Mouse (Mus musculus) embryonic facial prominence, embryonic 11.5 days (tissue): Measurements from ENCODE around the gene Inpp4b. TPM values are rescaled to one million over a fixed set of nuclear protein-coding genes. Genes with fewer than 3 reads are reported as not detected.
A peak's percentile ranks its signal among the peaks of the same experiment; 100 is the strongest.

ENCODE experiments used
- ATAC-seq: fragments of 200-750 bp; cut with Nextera tagmentation; replicated peaks from 2 replicates; pipeline ENCODE4 v1.8.0; 2017; ENCODE audit warnings: low read depth; ENCODE audit not compliant: insufficient number of reproducible peaks, low FRiP score, low TSS enrichment
- DNase-seq: peaks from one replicate; pipeline ENCODE4 v3.0.0-alpha.2; 2015; ENCODE audit warnings: low spot score
- H3K27ac ChIP-seq: fragments of 300-500 bp; sonication (generic); replicated peaks from 2 replicates; pipeline ENCODE4 v1.5.1; 2014; ENCODE audit warnings: mild to moderate bottlenecking, low read depth, low read length, control low read depth
- H3K27me3 ChIP-seq: fragments of 300-500 bp; sonication (generic); 2 replicates; pipeline ENCODE4 v1.6.1; 2014; ENCODE audit warnings: mild to moderate bottlenecking, low read length, moderate library complexity, mixed read lengths; ENCODE audit not compliant: control insufficient read depth, insufficient read depth
- H3K36me3 ChIP-seq: fragments of 300-500 bp; sonication (generic); replicated peaks from 2 replicates; pipeline ENCODE4 v1.6.1; 2014; ENCODE audit warnings: low read depth, mild to moderate bottlenecking, low read length, moderate library complexity, mixed read lengths; ENCODE audit not compliant: control insufficient read depth, insufficient read depth
- H3K4me1 ChIP-seq: fragments of 300-500 bp; sonication (generic); 2 replicates; pipeline ENCODE4 v1.6.1; 2014; ENCODE audit warnings: low read length, mixed read lengths; ENCODE audit not compliant: control insufficient read depth, insufficient read depth
- H3K4me2 ChIP-seq: fragments of 300-500 bp; sonication (generic); 2 replicates; pipeline ENCODE4 v1.6.1; 2014; ENCODE audit warnings: low read depth, mild to moderate bottlenecking, control low read depth, low read length, moderate library complexity
- H3K4me3 ChIP-seq: fragments of 300-500 bp; sonication (generic); 2 replicates; pipeline ENCODE4 v1.5.1; 2014; ENCODE audit warnings: low read depth, low read length, control low read depth
- H3K9ac ChIP-seq: fragments of 300-500 bp; sonication (generic); replicated peaks from 2 replicates; pipeline ENCODE4 v1.6.1; 2014; ENCODE audit warnings: mild to moderate bottlenecking, control low read depth, low read length
- H3K9me3 ChIP-seq: fragments of 300-500 bp; sonication (generic); replicated peaks from 2 replicates; pipeline ENCODE4 v1.6.1; 2016; ENCODE audit warnings: mild to moderate bottlenecking, low read length, inconsistent platforms, mixed read lengths; ENCODE audit not compliant: control insufficient read depth
- WGBS: fragments of 180-500 bp; shearing (Covaris S2); extraction: QIAGEN DNeasy Blood & Tissue Kit; methylation state at CpG from one replicate; pipeline ENCODE4 v1.1.7; 2014; 5-methylcytosine and 5-hydroxymethylcytosine counted together
- polyA plus RNA-seq: library from polyadenylated mRNA; unstranded; fragments of >200 nt; fragmentation: Nextera tagmentation; extraction: Ambion mirVana; gene quantifications from 2 replicates; pipeline ENCODE4 v1.2.1, GENCODE M21; 2014

The Inpp4b gene
- polyA plus RNA-seq, 1 experiment from 2014 or later = 7.8 TPM

- no peak overlapping the region for H3K4me2 ChIP-seq
- WGBS = 91% methylated on average over 2 of the region's 2 CpGs
Measured at GRCm38 (mm10) chr8:81870466-81870865, 528.1 kb downstream of the Inpp4b start.

GRCm38 (mm10) chr8:81880071-81880470 is 537.7 kb downstream of the Inpp4b start:
- Histone ChIP-seq H3K27ac (no peak overlapping the region), H3K27me3 (no peaks in the 10 kb centered on the region), H3K4me3 (no peak overlapping the region), H3K9me3 (no peaks in the 10 kb centered on the region), H3K4me1 (no peaks in the 10 kb centered on the region), H3K9ac (no peak overlapping the region), H3K4me2 (no peak overlapping the region), H3K36me3 (no peaks in the 10 kb centered on the region)
- ATAC-seq (no peak), DNase-seq (no peak)
- 68% methylated on average over 3 of the region's 3 CpGs for WGBS

More at GRCm38 (mm10) chr8:81870466-81870865, 528.1 kb downstream of the Inpp4b start:
- Histone ChIP-seq H3K4me3 (no peak overlapping the region), H3K27me3 (no peaks in the 10 kb centered on the region), H3K9me3 (no peaks in the 10 kb centered on the region), H3K9ac (no peak overlapping the region), H3K27ac (no peak overlapping the region), H3K36me3 (no peaks in the 10 kb centered on the region), H3K4me1 (no peaks in the 10 kb centered on the region)
- DNase-seq (no peak), ATAC-seq (no peak)

GRCm38 (mm10) chr8:81884195-81884594 is 541.8 kb downstream of the Inpp4b start:
- no peak overlapping the region for H3K9ac ChIP-seq
- 87% methylated on average over 5 of the region's 5 CpGs for WGBS
- DNase-seq (no peak), ATAC-seq (no peak)
- H3K9me3 ChIP-seq = no peaks in the 10 kb centered on the region
- no peaks in the 10 kb centered on the region for H3K36me3 ChIP-seq
- H3K4me3 ChIP-seq = no peak overlapping the region
- H3K27ac ChIP-seq = no peak overlapping the region
- no peak overlapping the region for H3K4me2 ChIP-seq
- H3K4me1 ChIP-seq = no peaks in the 10 kb centered on the region
- no peaks in the 10 kb centered on the region for H3K27me3 ChIP-seq

- ATAC-seq = no peak
- Histone ChIP-seq H3K9ac (no peak overlapping the region), H3K4me2 (no peak overlapping the region), H3K9me3 (no peaks in the 10 kb centered on the region), H3K27ac (no peak overlapping the region), H3K4me1 (no peaks in the 10 kb centered on the region), H3K36me3 (no peaks in the 10 kb centered on the region), H3K4me3 (no peak overlapping the region), H3K27me3 (no peaks in the 10 kb centered on the region)
- no peak for DNase-seq
Measured at GRCm38 (mm10) chr8:81888843-81889242, 546.5 kb downstream of the Inpp4b start.

GRCm38 (mm10) chr8:81893292-81893691 is 550.9 kb downstream of the Inpp4b start:
- H3K4me3 ChIP-seq = no peak overlapping the region
- no peak overlapping the region for H3K27ac ChIP-seq
- no peak overlapping the region for H3K4me2 ChIP-seq
- DNase-seq (no peak), ATAC-seq (no peak)
- no peak overlapping the region for H3K9ac ChIP-seq
- 83% methylated on average over 1 of the region's 1 CpGs for WGBS
- H3K4me1 ChIP-seq = no peaks in the 10 kb centered on the region
- H3K36me3 ChIP-seq = no peaks in the 10 kb centered on the region
- H3K9me3 ChIP-seq = no peaks in the 10 kb centered on the region
- H3K27me3 ChIP-seq = no peaks in the 10 kb centered on the region

GRCm38 (mm10) chr8:81946812-81947211 is 604.5 kb downstream of the Inpp4b start:
- H3K36me3 ChIP-seq = no peaks in the 10 kb centered on the region
- no peak overlapping the region for H3K4me2 ChIP-seq
- 89% methylated on average over 5 of the region's 5 CpGs for WGBS
- H3K9ac ChIP-seq = no peak overlapping the region
- no peak for DNase-seq
- no peak overlapping the region for H3K27ac ChIP-seq
- no peaks in the 10 kb centered on the region for H3K27me3 ChIP-seq
- ATAC-seq = no peak
- H3K4me1 ChIP-seq = no peaks in the 10 kb centered on the region
- H3K4me3 ChIP-seq = no peak overlapping the region
- H3K9me3 ChIP-seq = no peaks in the 10 kb centered on the region

- Histone ChIP-seq H3K9ac (no peak overlapping the region), H3K4me1 (no peaks in the 10 kb centered on the region), H3K36me3 (no peaks in the 10 kb centered on the region), H3K9me3 (no peaks in the 10 kb centered on the region), H3K4me3 (no peak overlapping the region), H3K27me3 (no peaks in the 10 kb centered on the region), H3K4me2 (no peak overlapping the region), H3K27ac (no peak overlapping the region)
- ATAC-seq = no peak
- DNase-seq = no peak
- WGBS = 88% methylated on average over 2 of the region's 2 CpGs
Measured at GRCm38 (mm10) chr8:81953101-81953500, 610.7 kb downstream of the Inpp4b start.

GRCm38 (mm10) chr8:81985128-81985665 is 642.8 kb downstream of the Inpp4b start:
- Histone ChIP-seq H3K4me2 (no peak overlapping the region), H3K4me3 (no peak overlapping the region), H3K27ac (no peak overlapping the region), H3K9me3 (no peaks in the 10 kb centered on the region), H3K27me3 (no peaks in the 10 kb centered on the region), H3K9ac (no peak overlapping the region), H3K4me1 (no peaks in the 10 kb centered on the region), H3K36me3 (no peaks in the 10 kb centered on the region)
- 30% methylated on average over 8 of the region's 8 CpGs for WGBS
- ATAC-seq = no peak
- peak; percentile 66 for DNase-seq
